14 mouse cellular contexts compared by ENCODE assay signal in genomic region chr12:70588234-70588633, GRCm38 (mm10).
DNase-seq lines count a peak whose midpoint lies in the region; ATAC-seq and TF ChIP-seq lines count a peak whose summit lies in the region.
"Had no signal": no experiment of that assay in that cellular context is flagged by ENCODE, and none has a peak within 500 bp of the region (broad histone marks: within the 10 kb centered on the region; RNA-seq: fewer than 3 reads in every experiment).

No protein-coding gene starts in this region.

- ATAC-seq in lung, postnatal 0 days, result peak; percentile 40; the same call in 1 of the 2 replicates
- no peak for ATAC-seq in kidney, postnatal 0 days (replicated peaks; ENCODE audit: low FRiP score, low read depth)
- ATAC-seq: forebrain, embryonic 14.5 days; intestine, embryonic 15.5 days had no signal

- H3K9ac ChIP-seq in lung, postnatal 0 days (replicated peaks; ENCODE audit: low read depth), result no peak overlapping the region
- H3K9ac ChIP-seq in kidney, postnatal 0 days (ENCODE audit: low read depth, low read length), result no peak overlapping the region
- H3K9ac ChIP-seq: embryonic facial prominence, embryonic 15.5 days; heart, embryonic 13.5 days; intestine, embryonic 15.5 days; liver, embryonic 14.5 days had no signal

- peak; percentile 25 for DNase-seq in lung, postnatal 0 days (ENCODE audit: low spot score)
- no peak for DNase-seq in lung, postnatal 14 days
- peak; percentile 18 for DNase-seq in embryo, embryonic 11 days
- peak; percentile 53 for DNase-seq in kidney, postnatal 0 days (ENCODE audit: low spot score)
- DNase-seq in gastrocnemius, postnatal 25 days, result no peak
- no peak for DNase-seq in gastrocnemius, postnatal 4 days (ENCODE audit: low spot score in 2 of 2)
- DNase-seq in urinary bladder, postnatal 25 days (ENCODE audit: low spot score), result no peak
- DNase-seq: cerebellum, adult 9-11 months had no signal

- no peaks in the 10 kb centered on the region for H3K9me3 ChIP-seq in lung, postnatal 0 days (ENCODE audit: low read length)
- H3K9me3 ChIP-seq in kidney, postnatal 0 days (replicated peaks; ENCODE audit: low read length), result no peaks in the 10 kb centered on the region
- H3K9me3 ChIP-seq: embryonic facial prominence, embryonic 15.5 days; hindbrain, embryonic 10.5 days; intestine, embryonic 15.5 days had no signal

- peaks cover 9% of the 10 kb centered on the region for H3K4me1 ChIP-seq in lung, postnatal 0 days (ENCODE audit: insufficient read depth, low read depth, low read length)
- H3K4me1 ChIP-seq in kidney, postnatal 0 days (replicated peaks; ENCODE audit: insufficient read depth, low read length), result peaks cover 7% of the 10 kb centered on the region; the same call in 1 of the 2 replicates
- H3K4me1 ChIP-seq: intestine, embryonic 15.5 days had no signal

- no peak for TF ChIP-seq CTCF in lung, postnatal 0 days (IDR thresholded peaks at IDR 0.05)
- TF ChIP-seq CTCF in kidney, postnatal 0 days (IDR thresholded peaks at IDR 0.05; ENCODE audit: low read depth), result no peak

- H3K36me3 ChIP-seq in lung, postnatal 0 days (ENCODE audit: insufficient read depth, low read length), result no peaks in the 10 kb centered on the region
- no peaks in the 10 kb centered on the region for H3K36me3 ChIP-seq in kidney, postnatal 0 days (ENCODE audit: insufficient read depth, low read length)
- H3K36me3 ChIP-seq: embryonic facial prominence, embryonic 15.5 days; heart, embryonic 13.5 days; hindbrain, embryonic 10.5 days; intestine, embryonic 15.5 days had no signal

- no peak overlapping the region for H3K4me2 ChIP-seq in lung, postnatal 0 days (replicated peaks; ENCODE audit: low read depth, low read length)
- H3K4me2 ChIP-seq in kidney, postnatal 0 days (ENCODE audit: low read length), result no peak overlapping the region
- H3K4me2 ChIP-seq: embryonic facial prominence, embryonic 15.5 days; heart, embryonic 13.5 days; intestine, embryonic 15.5 days had no signal

- no peak overlapping the region for H3K27ac ChIP-seq in lung, postnatal 0 days (ENCODE audit: low read length)
- H3K27ac ChIP-seq in kidney, postnatal 0 days, result 0 out of 2 replicates have a peak overlapping the region, but pooled peaks have one; percentile 43
- H3K27ac ChIP-seq: embryonic facial prominence, embryonic 15.5 days; heart, embryonic 13.5 days; hindbrain, embryonic 10.5 days; intestine, embryonic 15.5 days; liver, embryonic 14.5 days had no signal

- no peaks in the 10 kb centered on the region for H3K27me3 ChIP-seq in lung, postnatal 0 days (replicated peaks; ENCODE audit: insufficient read depth, low read length)
- no peaks in the 10 kb centered on the region for H3K27me3 ChIP-seq in kidney, postnatal 0 days (ENCODE audit: insufficient read depth, low read length)
- H3K27me3 ChIP-seq: embryonic facial prominence, embryonic 15.5 days; heart, embryonic 13.5 days; intestine, embryonic 15.5 days had no signal

- 34% methylated on average over 3 of the region's 3 CpGs for WGBS in lung, postnatal 0 days
- 26% methylated on average over 3 of the region's 3 CpGs for WGBS in kidney, postnatal 0 days

- no peak overlapping the region for H3K4me3 ChIP-seq in lung, postnatal 0 days (ENCODE audit: low read depth, low read length)
- no peak overlapping the region for H3K4me3 ChIP-seq in kidney, postnatal 0 days (replicated peaks; ENCODE audit: low read depth, low read length)
- H3K4me3 ChIP-seq: embryonic facial prominence, embryonic 15.5 days; heart, embryonic 13.5 days; hindbrain, embryonic 10.5 days; intestine, embryonic 15.5 days had no signal

- TF ChIP-seq EP300 in lung, postnatal 0 days (IDR thresholded peaks at IDR 0.05), result peak; percentile 39; the same call in 1 of the 2 replicates

Comparison
In these comparisons a context has a peak if more than half of its experiments do, and no peak if none do; other contexts are left out.
1. DNase-seq: peak in lung, postnatal 0 days (single experiment), embryo, embryonic 11 days (single experiment) and kidney, postnatal 0 days (single experiment); none in lung, postnatal 14 days (single experiment), gastrocnemius, postnatal 25 days (single experiment), gastrocnemius, postnatal 4 days (0 of 2) and urinary bladder, postnatal 25 days (single experiment).